Mouse (Mus musculus): ENCODE measurements around the gene Ppp1r3a. TPM values are rescaled to one million over a fixed set of nuclear protein-coding genes. Genes with fewer than 3 reads are reported as not detected.
"Not testable (repeated sequence)": the region's sequence is repeated elsewhere in the genome, so short reads cannot be mapped to it uniquely, and the experiment has no call there.

Ppp1r3a gene
- polyA plus RNA-seq, 1 experiment from 2014 or later: not detected

DNA sequence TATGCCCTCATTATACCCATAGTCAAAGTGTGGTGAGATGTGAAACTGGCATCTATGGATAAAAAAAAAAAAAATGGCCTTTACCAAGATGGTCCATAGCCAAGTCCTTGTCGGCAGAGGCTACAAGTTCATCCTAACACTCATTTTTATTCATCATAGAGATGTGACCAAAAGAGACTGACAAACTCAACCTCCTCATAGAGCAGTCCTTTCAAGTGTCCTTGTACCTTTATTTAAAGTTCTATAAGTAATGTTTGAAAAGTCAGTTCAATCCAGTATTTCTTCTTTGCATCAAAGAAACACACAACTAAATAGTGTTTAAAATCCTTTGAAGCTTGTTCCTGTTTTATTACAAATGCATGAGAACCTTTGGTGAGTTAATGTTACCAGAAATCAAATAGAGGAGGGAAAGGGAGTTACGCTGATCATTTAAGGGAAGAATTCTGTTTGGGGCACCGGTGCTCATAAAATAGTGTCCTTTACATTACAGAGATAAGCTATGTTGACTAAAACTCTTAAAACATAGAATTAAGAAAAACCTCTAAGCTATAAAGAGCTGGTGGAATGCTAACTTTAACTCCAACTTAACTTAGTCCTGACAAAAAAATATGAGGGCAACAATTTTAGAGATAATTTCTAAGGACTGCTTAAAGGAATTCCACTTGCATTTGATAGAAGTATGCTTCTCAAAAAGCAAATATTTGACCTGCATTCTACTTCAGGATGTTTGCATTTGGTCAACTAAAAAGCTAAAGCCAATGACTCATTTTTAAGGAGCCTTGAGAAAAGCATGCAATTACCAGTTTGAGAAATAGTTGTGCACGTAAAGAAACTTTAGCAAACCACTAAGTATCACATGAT lies 39.7 kb downstream of the Ppp1r3a start:
- Histone ChIP-seq H3K4me3 (no peak overlapping the region), H3K27me3 (ENCODE audit: low read depth, poor library complexity, severe bottlenecking) (no peaks in the 10 kb centered on the region), H3K9me3 (replicated peaks) (no peaks in the 10 kb centered on the region), H3K4me1 (no peaks in the 10 kb centered on the region), H3K36me3 (no peaks in the 10 kb centered on the region), H3K27ac (no peak overlapping the region)
- WGBS: 91% methylated on average over 4 of the region's 4 CpGs
- no peak for DNase-seq (ENCODE audit: low spot score)

DNA sequence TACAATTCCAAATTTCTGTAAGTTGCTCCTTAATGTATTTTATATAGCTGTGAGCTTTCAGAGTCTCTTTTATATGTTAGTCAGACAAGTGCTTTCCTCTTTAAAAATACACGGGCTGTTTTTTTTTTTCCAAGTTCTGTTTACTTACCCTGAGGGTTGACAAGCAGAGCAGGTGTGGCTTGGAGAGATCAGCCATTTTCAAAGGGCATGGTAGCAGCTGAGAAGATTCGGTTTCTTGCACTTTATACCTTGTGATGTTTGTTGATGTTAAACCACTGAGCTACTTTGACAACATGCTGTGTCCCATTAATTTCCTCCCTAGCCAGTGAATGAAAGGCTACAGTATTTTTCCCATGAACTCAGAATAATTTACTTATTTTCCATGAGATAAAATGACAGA lies 42.9 kb downstream of the Ppp1r3a start:
- Histone ChIP-seq H3K9me3 (replicated peaks) (no peaks in the 10 kb centered on the region), H3K27me3 (ENCODE audit: low read depth, poor library complexity, severe bottlenecking) (no peaks in the 10 kb centered on the region), H3K36me3 (no peaks in the 10 kb centered on the region), H3K4me3 (no peak overlapping the region), H3K27ac (no peak overlapping the region), H3K4me1 (no peaks in the 10 kb centered on the region)
- no peak for DNase-seq (ENCODE audit: low spot score)
- WGBS: 63% methylated on average over 2 of the region's 2 CpGs

DNA sequence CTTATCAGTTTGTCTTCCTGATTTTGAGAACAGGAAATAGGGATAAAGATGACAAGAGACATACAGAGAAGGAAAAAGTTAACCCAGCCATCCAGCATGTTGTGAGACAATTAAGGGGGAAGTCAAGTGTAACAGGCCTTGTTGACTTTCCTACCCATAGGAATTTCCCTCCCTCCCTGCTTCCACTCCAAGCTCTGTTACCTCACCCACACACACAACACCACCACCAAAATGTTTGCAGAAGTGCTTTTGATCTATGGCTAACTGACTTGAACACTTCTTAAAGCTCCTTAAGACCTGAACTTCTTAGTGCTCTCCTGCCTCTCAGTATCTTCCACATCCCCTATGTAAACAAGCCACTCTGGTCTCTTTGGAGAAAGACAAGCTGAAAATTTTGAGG lies 55.0 kb downstream of the Ppp1r3a start:
- Histone ChIP-seq H3K27ac (no peak overlapping the region), H3K4me1 (no peaks in the 10 kb centered on the region), H3K27me3 (ENCODE audit: low read depth, poor library complexity, severe bottlenecking) (no peaks in the 10 kb centered on the region), H3K9me3 (replicated peaks) (no peaks in the 10 kb centered on the region), H3K4me3 (no peak overlapping the region), H3K36me3 (no peaks in the 10 kb centered on the region)
- no peak for DNase-seq (ENCODE audit: low spot score)

DNA sequence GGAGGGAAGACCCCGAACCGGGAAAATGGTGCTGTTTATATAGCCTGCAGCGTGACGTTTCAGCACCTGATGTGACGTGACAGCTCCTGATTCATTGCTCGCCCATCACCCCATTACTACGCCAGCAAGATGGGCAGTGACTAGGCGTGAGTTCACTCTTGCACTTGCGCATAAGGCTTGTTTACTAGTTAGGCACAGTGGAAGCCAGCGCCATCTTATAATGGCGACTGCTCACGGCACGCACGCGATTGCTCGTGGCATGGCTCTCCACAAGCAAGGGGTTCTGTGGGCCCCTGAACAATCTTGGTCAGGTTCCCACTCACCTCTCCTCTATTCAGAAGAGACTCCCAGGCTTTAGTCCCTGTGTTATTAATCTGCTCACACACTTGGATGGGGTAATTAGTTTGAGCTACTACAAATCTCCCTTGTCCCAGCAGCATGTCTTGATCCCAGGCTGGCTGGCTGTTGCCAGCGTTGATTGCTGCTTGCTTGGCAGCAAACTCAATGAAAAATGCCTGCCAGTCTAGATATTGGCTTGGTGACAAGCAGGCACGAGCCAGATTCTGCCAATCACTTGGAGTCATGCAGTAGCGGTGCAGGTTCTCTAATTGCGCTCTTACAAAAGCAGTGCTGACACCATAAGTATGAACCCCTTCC lies 75.7 kb downstream of the Ppp1r3a start:
- H3K4me1 ChIP-seq; H3K9me3 ChIP-seq (replicated peaks); H3K36me3 ChIP-seq; DNase-seq (ENCODE audit: low spot score); H3K27me3 ChIP-seq (ENCODE audit: low read depth, poor library complexity, severe bottlenecking); H3K27ac ChIP-seq; H3K4me3 ChIP-seq: not testable (repeated sequence)
- WGBS: 91% methylated on average over 20 of the region's 20 CpGs

DNA sequence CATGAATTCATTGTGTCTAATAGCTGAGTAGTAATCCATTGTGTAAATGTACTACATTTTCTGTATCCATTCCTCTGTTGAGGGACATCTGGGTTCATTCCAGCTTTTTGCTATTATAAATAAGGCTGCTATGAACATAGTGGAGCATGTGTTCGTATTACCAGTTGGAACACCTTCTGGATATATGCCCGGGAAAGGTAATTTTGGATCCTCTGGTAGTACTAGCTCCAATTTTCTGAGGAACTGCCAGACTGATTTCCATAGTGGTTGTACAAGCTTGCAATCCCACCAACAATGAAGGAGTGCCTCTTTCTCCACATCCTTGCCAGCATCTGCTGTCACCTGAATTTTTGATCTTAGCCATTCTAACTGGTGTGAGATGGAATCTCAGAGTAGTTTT lies 86.1 kb downstream of the Ppp1r3a start:
- H3K4me1 ChIP-seq; H3K4me3 ChIP-seq; H3K36me3 ChIP-seq; H3K27me3 ChIP-seq (ENCODE audit: low read depth, poor library complexity, severe bottlenecking); H3K27ac ChIP-seq; H3K9me3 ChIP-seq (replicated peaks); DNase-seq (ENCODE audit: low spot score): not testable (repeated sequence)
- WGBS: 89% methylated on average over 2 of the region's 2 CpGs

DNA sequence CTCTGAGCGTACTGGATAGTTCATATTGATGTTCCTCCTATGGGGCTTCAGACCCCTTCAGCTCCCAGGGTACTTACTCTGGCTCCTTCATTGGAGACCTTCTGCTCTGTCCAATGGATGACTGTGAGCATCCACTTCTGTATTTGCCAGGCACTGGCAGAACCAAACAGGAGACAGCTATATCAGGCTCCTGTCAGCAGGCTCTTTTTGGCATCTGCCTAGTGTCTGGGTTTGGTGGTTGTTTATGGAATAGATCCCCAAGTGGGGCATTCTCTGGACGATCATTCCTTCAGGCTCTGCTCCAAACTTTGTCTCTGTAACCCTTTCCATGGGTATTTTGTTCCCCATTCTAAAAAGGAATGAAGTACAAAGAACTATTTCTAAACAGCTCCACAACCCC lies 87.4 kb downstream of the Ppp1r3a start:
- not testable (repeated sequence) for H3K4me1 ChIP-seq; H3K4me3 ChIP-seq; H3K27me3 ChIP-seq (ENCODE audit: low read depth, poor library complexity, severe bottlenecking); H3K27ac ChIP-seq; DNase-seq (ENCODE audit: low spot score); H3K36me3 ChIP-seq; H3K9me3 ChIP-seq (replicated peaks)
- WGBS: 80% methylated on average over 2 of the region's 2 CpGs

Other genes with a start within 250 kb of the Ppp1r3a start
- gene Foxp2, start 146.1 kb upstream of the Ppp1r3a start, polyA plus RNA-seq (2016; fragmentation: Nextera tagmentation; extraction: Ambion mirVana): 9.0 and 17.9 TPM in 2 replicates